Mouse (Mus musculus): ENCODE results near the gene Dixdc1.

GRCm38 (mm10) chr9:50700921-50701691, 38.2 kb downstream of the Dixdc1 start:
- TF ChIP-seq CTCF (IDR thresholded peaks at IDR 0.05; ENCODE audit: control insufficient read depth, insufficient read depth, low read length) = no peak
- TF ChIP-seq POLR2A (IDR thresholded peaks at IDR 0.05; ENCODE audit: borderline replicate concordance, control insufficient read depth, low read depth, low read length) = no peak
